Mouse (Mus musculus) brain, embryonic 14.5 days (tissue): ENCODE measurements around the gene Polr2g.

Source experiments
- CTCF ChIP-seq: fragments of 200-500 bp; IDR thresholded peaks from 2 replicates; pipeline ENCODE4 v1.5.1; 2012; ENCODE audit warnings: inconsistent platforms, mild to moderate bottlenecking, moderate library complexity, borderline replicate concordance; ENCODE audit not compliant: insufficient read depth, insufficient read length; ENCODE audit errors: extremely low read depth
- POLR2A ChIP-seq: fragments of 200-500 bp; IDR thresholded peaks from 2 replicates; pipeline ENCODE4 v1.6.1; 2012; ENCODE audit warnings: mild to moderate bottlenecking, inconsistent platforms, borderline replicate concordance; ENCODE audit not compliant: poor library complexity, insufficient read depth, insufficient read length, severe bottlenecking; ENCODE audit errors: extremely low read depth

- TF ChIP-seq POLR2A (no peak), CTCF (no peak)
Measured at GRCm38 (mm10) chr19:8815812-8816211, 17.4 kb upstream of the Polr2g start.
